Mouse (Mus musculus): ENCODE measurements around the gene Acyp1.

- TF ChIP-seq CTCF (IDR thresholded peaks at IDR 0.05; ENCODE audit: extremely low read depth, insufficient read depth, low read length) (no peak), POLR2A (IDR thresholded peaks at IDR 0.05; ENCODE audit: extremely low read depth, insufficient read depth, low read length) (no peak)
Observed at GRCm38 (mm10) chr12:85273508-85273907, 14.7 kb downstream of the Acyp1 start.

Measured in cortical plate, adult 2 months (tissue).